ENCODE assay signal across 9 mouse cellular contexts in the genomic region with DNA sequence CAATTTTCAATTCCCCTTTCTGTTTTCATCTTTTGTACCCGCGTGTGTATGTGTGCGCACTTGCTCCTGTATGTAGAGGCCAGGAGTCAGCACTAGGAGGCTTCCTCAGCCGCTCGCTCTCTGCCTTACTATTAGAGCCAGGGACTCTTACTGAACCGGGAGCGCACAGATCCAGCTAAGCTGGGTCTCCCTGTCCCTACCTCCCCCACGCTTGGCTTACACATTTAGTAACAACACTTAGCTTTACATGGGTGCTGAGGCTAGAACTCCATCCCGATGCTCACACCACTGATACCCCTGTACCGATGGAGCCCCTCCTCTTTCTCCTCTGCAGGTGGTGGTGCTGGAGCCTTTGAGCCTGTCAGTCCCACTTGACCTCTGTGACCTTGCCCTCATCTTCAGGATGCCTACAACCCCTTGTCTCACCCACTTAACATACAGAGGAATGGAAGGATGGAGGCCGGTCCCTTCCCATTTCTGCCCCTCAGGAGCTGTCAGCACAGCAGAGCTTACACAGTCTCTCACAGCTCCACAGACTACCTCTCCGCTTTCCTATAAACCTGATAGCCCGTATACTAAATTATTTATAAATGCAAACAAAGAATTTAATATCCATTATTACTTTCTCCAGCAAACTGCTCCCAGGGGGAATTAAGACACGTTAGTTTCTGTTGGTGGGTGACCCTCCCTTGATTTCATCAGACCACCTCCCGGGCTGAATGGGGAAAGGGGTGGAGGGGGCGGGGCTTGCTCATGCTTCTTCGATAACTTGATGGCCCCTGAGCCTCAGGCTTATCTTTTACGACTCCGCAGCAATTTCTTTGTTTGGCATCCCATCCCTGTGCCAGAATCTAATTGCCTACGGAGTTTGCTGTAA. TPM values are rescaled to one million over a fixed set of nuclear protein-coding genes. Genes with fewer than 3 reads are reported as not detected.
A peak's percentile ranks its signal among the peaks of the same experiment; 100 is the strongest.
DNase-seq lines count a peak whose midpoint lies in the region; ATAC-seq lines count a peak whose summit lies in the region.
"Had no signal": no experiment of that assay in that cellular context is flagged by ENCODE, and none has a peak within 500 bp of the region (broad histone marks: within the 10 kb centered on the region; RNA-seq: fewer than 3 reads in every experiment).

No protein-coding gene starts in this region.

- no peak overlapping the region for H3K9ac ChIP-seq in liver, embryonic 15.5 days

- no peaks in the 10 kb centered on the region for H3K36me3 ChIP-seq in megakaryocyte, embryonic 14.5 days (replicated peaks; ENCODE audit: low read length)
- H3K36me3 ChIP-seq in liver, embryonic 15.5 days (replicated peaks): no peaks in the 10 kb centered on the region

- no peak for ATAC-seq in megakaryocyte, adult 5-6 weeks (ENCODE audit: poor library complexity, severe bottlenecking)
- ATAC-seq in granulocyte monocyte progenitor cell, adult 5-6 weeks (replicated peaks; ENCODE audit: poor library complexity, severe bottlenecking): peak; percentile 28
- ATAC-seq in liver, embryonic 15.5 days (ENCODE audit: insufficient read depth): no peak
- ATAC-seq in activated CD4-positive, CD25-positive, alpha-beta regulatory T cell, adult 4 months: no peak

- H3K9me3 ChIP-seq in megakaryocyte, embryonic 14.5 days: peaks cover 16% of the 10 kb centered on the region
- no peaks in the 10 kb centered on the region for H3K9me3 ChIP-seq in liver, embryonic 15.5 days (replicated peaks)

- no peak overlapping the region for H3K27ac ChIP-seq in liver, embryonic 15.5 days (replicated peaks)

- intact Hi-C loops in gastrocnemius, postnatal 14 days (cut with DNase I; ENCODE audit: low total_unique reads): loop anchor here (5.0 kb wide), 1 partner anchor 156 kb away; the partner anchor contains the start of gene Htr6

- peak overlapping the region; percentile 73 for H3K4me3 ChIP-seq in megakaryocyte, embryonic 14.5 days (replicated peaks)
- H3K4me3 ChIP-seq in liver, embryonic 15.5 days (replicated peaks): no peak overlapping the region

- peaks cover 6% of the 10 kb centered on the region for H3K4me1 ChIP-seq in megakaryocyte, embryonic 14.5 days
- H3K4me1 ChIP-seq in liver, embryonic 15.5 days (replicated peaks): peaks cover 3% of the 10 kb centered on the region; the same call in 1 of the 2 replicates

- WGBS in liver, embryonic 15.5 days (ENCODE audit: insufficient replicate concordance): 35% methylated on average over 20 of the region's 20 CpGs

- H3K27me3 ChIP-seq in megakaryocyte, embryonic 14.5 days (replicated peaks): peaks cover 30% of the 10 kb centered on the region
- H3K27me3 ChIP-seq in liver, embryonic 15.5 days: peaks cover 12% of the 10 kb centered on the region

- H3K4me2 ChIP-seq in liver, embryonic 15.5 days: 0 out of 2 replicates have a peak overlapping the region, but pooled peaks have one; percentile 25

- no peak for DNase-seq in thymus, postnatal 36 days
- DNase-seq in gastrocnemius, postnatal 14 days: no peak

RNA-seq across cellular contexts. Expression of gene Otud3, which starts 7.7 kb away (rescaled TPM):
- 1.4 and 1.7 TPM in 2 replicates for polyA plus RNA-seq in megakaryocyte, embryonic 14.5 days (2012; ENCODE audit: insufficient read depth, low replicate concordance)
- 3.3 TPM in 2 replicates for total RNA-seq in megakaryocyte, adult 5-6 weeks (2015)
- total RNA-seq in megakaryocyte, adult 5-6 weeks (2017): 9.5 TPM in 2 replicates
- total RNA-seq in granulocyte monocyte progenitor cell, adult 5-6 weeks (2014; fragmentation: Nextera tagmentation): 3.8 and 5.7 TPM in 2 replicates
- 3.2 and 4.7 TPM in 2 replicates for total RNA-seq in granulocyte monocyte progenitor cell, adult 5-6 weeks (2017)
- polyA plus RNA-seq in liver, embryonic 15.5 days (2015; fragmentation: Nextera tagmentation; extraction: Ambion mirVana): 1.4 and 1.6 TPM in 2 replicates
- total RNA-seq in gastrocnemius, postnatal 14 days (2021): 1 to 10 TPM; 7.3 to 8.9 TPM
- polyA plus RNA-seq in activated CD4-positive, CD25-positive, alpha-beta regulatory T cell, adult 4 months (2017; shearing (Covaris generic)): under 1 TPM in 1 of 2 experiments, not detected in 1; 0.66 TPM

RNA-seq across cellular contexts. Expression of gene Pla2g2e, which starts 43.8 kb away (rescaled TPM):
- 0.82 TPM in 1 of 2 replicates, not detected in the other for polyA plus RNA-seq in megakaryocyte, embryonic 14.5 days (2012; ENCODE audit: insufficient read depth, low replicate concordance)
- not detected in 2 replicates for total RNA-seq in megakaryocyte, adult 5-6 weeks (2015)
- total RNA-seq in megakaryocyte, adult 5-6 weeks (2017): not detected in 2 replicates
- not detected in 2 replicates for total RNA-seq in granulocyte monocyte progenitor cell, adult 5-6 weeks (2014; fragmentation: Nextera tagmentation)
- not detected in 2 replicates for total RNA-seq in granulocyte monocyte progenitor cell, adult 5-6 weeks (2017)
- polyA plus RNA-seq in liver, embryonic 15.5 days (2015; fragmentation: Nextera tagmentation; extraction: Ambion mirVana): not detected in 2 replicates
- total RNA-seq in gastrocnemius, postnatal 14 days (2021): not detected
- not detected for polyA plus RNA-seq in activated CD4-positive, CD25-positive, alpha-beta regulatory T cell, adult 4 months (2017; shearing (Covaris generic))
- total RNA-seq: left cerebral cortex, adult 8-10 months had no signal

RNA-seq across cellular contexts. Expression of gene Rnf186, which starts 45.4 kb away (rescaled TPM):
- polyA plus RNA-seq in megakaryocyte, embryonic 14.5 days (2012; ENCODE audit: insufficient read depth, low replicate concordance): not detected in 2 replicates
- total RNA-seq in megakaryocyte, adult 5-6 weeks (2015): not detected in 2 replicates
- total RNA-seq in megakaryocyte, adult 5-6 weeks (2017): not detected in 2 replicates
- total RNA-seq in granulocyte monocyte progenitor cell, adult 5-6 weeks (2014; fragmentation: Nextera tagmentation): not detected in 2 replicates
- not detected in 2 replicates for total RNA-seq in granulocyte monocyte progenitor cell, adult 5-6 weeks (2017)
- 0.33 and 0.82 TPM in 2 replicates for polyA plus RNA-seq in liver, embryonic 15.5 days (2015; fragmentation: Nextera tagmentation; extraction: Ambion mirVana)
- total RNA-seq in gastrocnemius, postnatal 14 days (2021): not detected
- polyA plus RNA-seq in activated CD4-positive, CD25-positive, alpha-beta regulatory T cell, adult 4 months (2017; shearing (Covaris generic)): not detected
- total RNA-seq: left cerebral cortex, adult 8-10 months had no signal

RNA-seq across cellular contexts. Expression of gene Gm13030, which starts 47.7 kb away (rescaled TPM):
- polyA plus RNA-seq in megakaryocyte, embryonic 14.5 days (2012; ENCODE audit: insufficient read depth, low replicate concordance): not detected in 2 replicates
- total RNA-seq in megakaryocyte, adult 5-6 weeks (2015): not detected in 2 replicates
- total RNA-seq in megakaryocyte, adult 5-6 weeks (2017): not detected in 2 replicates
- not detected in 2 replicates for total RNA-seq in granulocyte monocyte progenitor cell, adult 5-6 weeks (2014; fragmentation: Nextera tagmentation)
- not detected in 2 replicates for total RNA-seq in granulocyte monocyte progenitor cell, adult 5-6 weeks (2017)
- polyA plus RNA-seq in liver, embryonic 15.5 days (2015; fragmentation: Nextera tagmentation; extraction: Ambion mirVana): not detected in 2 replicates
- not detected for total RNA-seq in gastrocnemius, postnatal 14 days (2021)
- polyA plus RNA-seq in activated CD4-positive, CD25-positive, alpha-beta regulatory T cell, adult 4 months (2017; shearing (Covaris generic)): not detected
- total RNA-seq: left cerebral cortex, adult 8-10 months had no signal
- polyA plus RNA-seq: gonadal fat pad, adult 2 months had no signal

RNA-seq across cellular contexts. Expression of gene Tmco4, which starts 51.2 kb away (rescaled TPM):
- polyA plus RNA-seq in megakaryocyte, embryonic 14.5 days (2012; ENCODE audit: insufficient read depth, low replicate concordance): 0.99 and 3.2 TPM in 2 replicates
- 5.2 and 7.0 TPM in 2 replicates for total RNA-seq in megakaryocyte, adult 5-6 weeks (2015)
- total RNA-seq in megakaryocyte, adult 5-6 weeks (2017): 17.6 TPM in 2 replicates
- 18.3 and 18.6 TPM in 2 replicates for total RNA-seq in granulocyte monocyte progenitor cell, adult 5-6 weeks (2014; fragmentation: Nextera tagmentation)
- 13.2 and 21.2 TPM in 2 replicates for total RNA-seq in granulocyte monocyte progenitor cell, adult 5-6 weeks (2017)
- polyA plus RNA-seq in liver, embryonic 15.5 days (2015; fragmentation: Nextera tagmentation; extraction: Ambion mirVana): 2.9 and 3.8 TPM in 2 replicates
- total RNA-seq in gastrocnemius, postnatal 14 days (2021): 1 to 10 TPM; 3.4 to 3.5 TPM
- polyA plus RNA-seq in activated CD4-positive, CD25-positive, alpha-beta regulatory T cell, adult 4 months (2017; shearing (Covaris generic)): 10 to 100 TPM; 19.1 to 32.4 TPM
